Mouse (Mus musculus) heart, embryonic 14.5 days (tissue): Measurements from ENCODE around the gene Gal3st2c. TPM values are rescaled to one million over a fixed set of nuclear protein-coding genes. Genes with fewer than 3 reads are reported as not detected.
"Not testable (repeated sequence)": the region's sequence is repeated elsewhere in the genome, so short reads cannot be mapped to it uniquely, and the experiment has no call there.

ENCODE experiments used
- ATAC-seq: fragments of 200-750 bp; cut with Nextera tagmentation; 2 replicates; pipeline ENCODE4 v1.8.0; 2017; ENCODE audit warnings: low read depth, moderate TSS enrichment; ENCODE audit not compliant: insufficient number of reproducible peaks, insufficient read depth, low FRiP score
- H3K27ac ChIP-seq, 2 experiments: fragments of 200-500 bp in 1 of 2; fragments of 300-500 bp in 1 of 2; sonication (generic) in 1 of 2; replicated peaks in 1 of 2; 2 replicates each; pipeline ENCODE4 v1.5.1; 2012 to 2014; ENCODE audit warnings: low read depth in 2 of 2, low read length in 2 of 2, control low read depth in 1 of 2, mild to moderate bottlenecking in 1 of 2, mixed read lengths in 1 of 2; ENCODE audit not compliant: control insufficient read depth in 1 of 2, insufficient read depth in 1 of 2
- H3K27me3 ChIP-seq: fragments of 300-500 bp; sonication (generic); 2 replicates; pipeline ENCODE4 v1.6.1; 2014; ENCODE audit warnings: mild to moderate bottlenecking, low read length, control low read depth; ENCODE audit not compliant: control insufficient read depth, insufficient read depth
- H3K36me3 ChIP-seq: fragments of 300-500 bp; sonication (generic); 2 replicates; pipeline ENCODE4 v1.6.1; 2014; ENCODE audit warnings: mild to moderate bottlenecking, control low read depth, low read length, mixed read lengths; ENCODE audit not compliant: control insufficient read depth, insufficient read depth
- H3K4me1 ChIP-seq, 2 experiments: fragments of 200-500 bp in 1 of 2; fragments of 300-500 bp in 1 of 2; sonication (generic) in 1 of 2; 2 replicates each; pipeline ENCODE4 v1.6.1; 2012 to 2014; ENCODE audit warnings: low read length in 2 of 2, control low read depth in 1 of 2, mixed read lengths in 1 of 2; ENCODE audit not compliant: control insufficient read depth in 2 of 2, insufficient read depth in 2 of 2
- H3K4me2 ChIP-seq: fragments of 300-500 bp; sonication (generic); 2 replicates; pipeline ENCODE4 v1.6.1; 2014; ENCODE audit warnings: mild to moderate bottlenecking, low read length
- H3K4me3 ChIP-seq, 2 experiments: fragments of 200-500 bp in 1 of 2; fragments of 300-500 bp in 1 of 2; sonication (generic) in 1 of 2; 2 replicates each; pipeline ENCODE4 v1.5.1; 2012 to 2014; ENCODE audit warnings: low read length in 2 of 2, mild to moderate bottlenecking in 2 of 2, control low read depth in 1 of 2, low read depth in 1 of 2, moderate library complexity in 1 of 2; ENCODE audit not compliant: control insufficient read depth in 1 of 2, insufficient read depth in 1 of 2
- H3K9ac ChIP-seq: fragments of 300-500 bp; sonication (generic); 2 replicates; pipeline ENCODE4 v1.6.1; 2014; ENCODE audit warnings: mild to moderate bottlenecking, low read length
- H3K9me3 ChIP-seq: fragments of 300-500 bp; sonication (generic); 2 replicates; pipeline ENCODE4 v1.6.1; 2016; ENCODE audit warnings: low read length, control low read depth; ENCODE audit not compliant: control insufficient read depth
- WGBS: fragments of 180-500 bp; shearing (Covaris S2); extraction: QIAGEN DNeasy Blood & Tissue Kit; methylation state at CpG from one replicate; pipeline ENCODE4 v1.1.7; 2014; 5-methylcytosine and 5-hydroxymethylcytosine counted together
- polyA plus RNA-seq: library from polyadenylated mRNA; unstranded; fragments of >200 nt; fragmentation: Nextera tagmentation; extraction: Ambion mirVana; gene quantifications from 2 replicates; pipeline ENCODE4 v1.2.1, GENCODE M21; 2014

Gene Gal3st2c
- polyA plus RNA-seq, 1 experiment from 2014 or later, result 0.04 TPM

- H3K4me2 ChIP-seq, H3K36me3 ChIP-seq, H3K4me1 ChIP-seq, H3K9ac ChIP-seq, H3K27me3 ChIP-seq, H3K4me3 ChIP-seq, ATAC-seq, H3K27ac ChIP-seq, H3K9me3 ChIP-seq: not testable (repeated sequence)
- WGBS, result 79% methylated on average over 1 of the region's 1 CpGs
These were observed 68.0 kb downstream of the Gal3st2c start for GRCm38 (mm10) chr1:94058281-94058680.

Other genes starting within 250 kb of the Gal3st2c start
- gene Atg4b, start 239.0 kb upstream of the Gal3st2c start, polyA plus RNA-seq, result 63.1 and 63.5 TPM in 2 replicates
- gene Thap4, start 235.6 kb upstream of the Gal3st2c start, polyA plus RNA-seq, result 52.8 and 59.4 TPM in 2 replicates
- 164 and 167 TPM in 2 replicates for gene Dtymk, start 188.6 kb upstream of the Gal3st2c start, polyA plus RNA-seq
- 11.2 and 11.6 TPM in 2 replicates for gene Ing5, start 186.5 kb upstream of the Gal3st2c start, polyA plus RNA-seq
- 16.1 and 17.3 TPM in 2 replicates for gene D2hgdh, start 165.6 kb upstream of the Gal3st2c start, polyA plus RNA-seq
- gene Gal3st2, start 129.2 kb upstream of the Gal3st2c start, polyA plus RNA-seq, result 0.08 TPM in 1 of 2 replicates, not detected in the other
- gene Gal3st2b, start 72.2 kb upstream of the Gal3st2c start, polyA plus RNA-seq, result not detected in 2 replicates
- gene Neu4, start 29.9 kb downstream of the Gal3st2c start, polyA plus RNA-seq, result not detected in 2 replicates
- gene Pdcd1, start 62.0 kb downstream of the Gal3st2c start, polyA plus RNA-seq, result 0.13 and 0.30 TPM in 2 replicates